Comparison of ENCODE assay signal across 8 mouse cellular contexts in genomic region chr13:21855698-21856162, GRCm38 (mm10). TPM values are rescaled to one million over a fixed set of nuclear protein-coding genes. Genes with fewer than 3 reads are reported as not detected.
DNase-seq lines count a peak whose midpoint lies in the region; ATAC-seq and TF ChIP-seq lines count a peak whose summit lies in the region.

No protein-coding gene starts in this region.

- no peaks in the 10 kb centered on the region for H3K4me1 ChIP-seq in kidney, embryonic 15.5 days
- peaks cover 2% of the 10 kb centered on the region; the same call in 1 of the 2 replicates for H3K4me1 ChIP-seq in olfactory bulb, adult 2 months (ENCODE audit: control insufficient read depth, insufficient read depth, low read length)

- no peak for ATAC-seq in kidney, embryonic 15.5 days (replicated peaks; ENCODE audit: low FRiP score)

- peak; percentile 22 for DNase-seq in urinary bladder, postnatal 14 days (ENCODE audit: low spot score)
- no peak for DNase-seq in urinary bladder, postnatal 4 days (ENCODE audit: low spot score in 2 of 2)
- peak; percentile 68 for DNase-seq in cerebellum, adult 9-11 months
- peak; percentile 12 to 57 for DNase-seq in frontal cortex, postnatal 25 days (ENCODE audit: low spot score in 2 of 2)
- DNase-seq in liver: peak; percentile 62
- no peak for DNase-seq in testis, postnatal 14 days (ENCODE audit: low spot score)

- TF ChIP-seq POLR2A in olfactory bulb, adult 2 months (IDR thresholded peaks at IDR 0.05; ENCODE audit: insufficient read depth, low read depth, low read length): no peak

- peak overlapping the region; percentile 61 for H3K4me2 ChIP-seq in kidney, embryonic 15.5 days

- H3K4me3 ChIP-seq in kidney, embryonic 15.5 days (replicated peaks): peak overlapping the region; percentile 53
- H3K4me3 ChIP-seq in olfactory bulb, adult 2 months (ENCODE audit: insufficient read depth, low read depth, low read length): peak overlapping the region; percentile 61

- no peak for TF ChIP-seq CTCF in olfactory bulb, adult 2 months (IDR thresholded peaks at IDR 0.05; ENCODE audit: insufficient read depth, low read depth, low read length)

- peak overlapping the region; percentile 36; the same call in 1 of the 2 replicates for H3K9ac ChIP-seq in kidney, embryonic 15.5 days

- H3K27me3 ChIP-seq in kidney, embryonic 15.5 days: no peaks in the 10 kb centered on the region

- no peaks in the 10 kb centered on the region for H3K36me3 ChIP-seq in kidney, embryonic 15.5 days

- H3K9me3 ChIP-seq in kidney, embryonic 15.5 days (replicated peaks): no peaks in the 10 kb centered on the region

- WGBS in kidney, embryonic 15.5 days: 2% methylated on average over 15 of the region's 15 CpGs
- 7% methylated on average over 15 of the region's 15 CpGs for WGBS in olfactory bulb, adult 2 months

- 0 out of 2 replicates have a peak overlapping the region, but pooled peaks have one; percentile 56 for H3K27ac ChIP-seq in kidney, embryonic 15.5 days
- no peak overlapping the region for H3K27ac ChIP-seq in olfactory bulb, adult 2 months (ENCODE audit: insufficient read depth, low read depth, low read length)

RNA-seq across cellular contexts. Expression of gene Hist1h2br, which starts 22.2 kb away (rescaled TPM):
- 19.7 and 28.8 TPM in 2 replicates for polyA plus RNA-seq in kidney, embryonic 15.5 days (2015; fragmentation: Nextera tagmentation; extraction: Ambion mirVana)
- polyA plus RNA-seq in olfactory bulb, adult 2 months (2012; ENCODE audit: insufficient read depth, insufficient read length, low replicate concordance, missing spikeins): not detected in 2 replicates

RNA-seq across cellular contexts. Expression of gene Hist1h2ap, which starts 22.4 kb away (rescaled TPM):
- polyA plus RNA-seq in kidney, embryonic 15.5 days (2015; fragmentation: Nextera tagmentation; extraction: Ambion mirVana): 3,941 and 3,959 TPM in 2 replicates
- not detected in 2 replicates for polyA plus RNA-seq in olfactory bulb, adult 2 months (2012; ENCODE audit: insufficient read depth, insufficient read length, low replicate concordance, missing spikeins)

RNA-seq across cellular contexts. Expression of gene Hist1h4n, which starts 23.7 kb away (rescaled TPM):
- 17.2 and 18.2 TPM in 2 replicates for polyA plus RNA-seq in kidney, embryonic 15.5 days (2015; fragmentation: Nextera tagmentation; extraction: Ambion mirVana)
- not detected in 2 replicates for polyA plus RNA-seq in olfactory bulb, adult 2 months (2012; ENCODE audit: insufficient read depth, insufficient read length, low replicate concordance, missing spikeins)

RNA-seq across cellular contexts. Expression of gene Hist1h4m, which starts 44.2 kb away (rescaled TPM):
- not detected in 2 replicates for polyA plus RNA-seq in kidney, embryonic 15.5 days (2015; fragmentation: Nextera tagmentation; extraction: Ambion mirVana)
- not detected in 2 replicates for polyA plus RNA-seq in olfactory bulb, adult 2 months (2012; ENCODE audit: insufficient read depth, insufficient read length, low replicate concordance, missing spikeins)

RNA-seq across cellular contexts. Expression of gene Hist1h2ao, which starts 45.5 kb away (rescaled TPM):
- polyA plus RNA-seq in kidney, embryonic 15.5 days (2015; fragmentation: Nextera tagmentation; extraction: Ambion mirVana): 1.8 and 5.5 TPM in 2 replicates
- polyA plus RNA-seq in olfactory bulb, adult 2 months (2012; ENCODE audit: insufficient read depth, insufficient read length, low replicate concordance, missing spikeins): not detected in 2 replicates

Comparison
In these comparisons a context has a peak if more than half of its experiments do, and no peak if none do; other contexts are left out.
1. DNase-seq: peak in urinary bladder, postnatal 14 days (single experiment), cerebellum, adult 9-11 months (single experiment), frontal cortex, postnatal 25 days (2 of 2) and liver (single experiment); none in urinary bladder, postnatal 4 days (0 of 2) and testis, postnatal 14 days (single experiment).
2. RNA of gene Hist1h2ap, which starts 22.4 kb away (polyA plus RNA-seq): 3,941 to 3,959 TPM in kidney, embryonic 15.5 days; not detected in olfactory bulb, adult 2 months; every median in the first group is over 1,000 times any median in the second.
3. RNA of gene Hist1h4n, which starts 23.7 kb away (polyA plus RNA-seq): 17.2 to 18.2 TPM in kidney, embryonic 15.5 days; not detected in olfactory bulb, adult 2 months; every median in the first group is over 10 times any median in the second.